Mouse (Mus musculus): ENCODE measurements at regions not wholly inside any gene's neighbourhood (a gene's known extent, or its start where the extent isn't known, plus 50 kb on each side); places are given as distances from the start of the nearest gene placed in this dataset.

DNA sequence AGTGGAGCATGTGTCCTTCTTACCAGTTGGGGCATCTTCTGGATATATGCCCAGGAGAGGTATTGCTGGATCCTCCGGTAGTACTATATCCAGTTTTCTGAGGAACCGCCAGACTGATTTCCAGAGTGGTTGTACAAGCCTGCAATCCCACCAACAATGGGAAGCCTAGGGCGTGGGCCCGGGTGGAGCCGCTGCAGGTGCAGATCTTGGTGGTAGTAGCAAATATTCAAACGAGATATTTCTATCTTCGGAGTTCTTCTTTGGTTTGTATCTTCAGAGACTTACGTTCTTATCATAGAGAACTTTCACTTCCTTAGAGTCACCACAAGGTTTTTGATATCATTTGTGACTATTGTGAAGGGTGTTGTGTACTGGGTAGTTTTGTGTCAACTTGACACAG, 60.2 kb upstream of the Btbd35f28 start:
- peak; percentile 1 for DNase-seq (ENCODE audit: low spot score)

Data from spleen, adult 12 weeks (tissue).